Mouse (Mus musculus): Measurements from ENCODE around the gene Lix1. TPM values are rescaled to one million over a fixed set of nuclear protein-coding genes. Genes with fewer than 3 reads are reported as not detected.
A peak's percentile ranks its signal among the peaks of the same experiment; 100 is the strongest.

Lix1 gene
- total RNA-seq, 2 experiments from 2014 or later = 15.2 to 16.0 TPM

DNA sequence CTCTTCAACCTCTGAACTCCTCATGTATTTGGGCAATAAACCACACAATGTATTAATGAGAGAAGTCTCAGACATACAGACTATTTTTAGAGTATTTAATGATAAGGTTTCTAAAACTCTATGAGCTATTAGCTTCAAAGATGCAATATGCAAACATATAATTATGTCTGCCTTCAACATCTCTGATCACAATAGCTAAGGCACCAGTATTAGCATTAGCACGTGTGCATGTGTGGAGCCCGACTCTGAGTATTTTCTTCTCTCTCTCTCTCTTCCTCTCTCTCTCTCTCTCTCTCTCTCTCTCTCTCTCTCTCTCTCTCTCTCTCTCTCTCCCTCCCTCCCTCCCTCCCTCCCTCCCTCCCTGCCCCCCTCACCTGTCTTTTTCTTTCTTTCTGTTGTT is 9.0 kb downstream of the Lix1 start:
- DNase-seq (ENCODE audit: low spot score in 2 of 2) = no peak

DNA sequence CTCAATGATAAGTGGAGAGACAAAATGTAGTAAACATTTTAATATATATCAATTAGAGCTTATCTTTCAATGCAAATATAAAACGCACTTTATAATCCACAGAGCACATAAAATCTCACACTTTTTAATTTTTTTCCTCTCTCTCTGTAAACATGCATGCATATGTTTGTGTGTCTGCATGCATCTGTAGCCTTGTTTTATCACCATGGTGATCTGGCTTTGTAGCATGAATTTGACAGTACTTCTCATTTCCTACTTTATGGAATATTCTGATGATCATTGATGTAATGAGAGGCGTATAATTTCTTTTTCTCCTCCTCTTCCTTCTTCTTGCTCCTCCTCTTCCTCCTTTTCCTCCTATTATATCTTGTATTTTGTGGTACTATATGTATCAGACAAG is 9.7 kb downstream of the Lix1 start:
- no peak for DNase-seq (ENCODE audit: low spot score in 2 of 2)

DNA sequence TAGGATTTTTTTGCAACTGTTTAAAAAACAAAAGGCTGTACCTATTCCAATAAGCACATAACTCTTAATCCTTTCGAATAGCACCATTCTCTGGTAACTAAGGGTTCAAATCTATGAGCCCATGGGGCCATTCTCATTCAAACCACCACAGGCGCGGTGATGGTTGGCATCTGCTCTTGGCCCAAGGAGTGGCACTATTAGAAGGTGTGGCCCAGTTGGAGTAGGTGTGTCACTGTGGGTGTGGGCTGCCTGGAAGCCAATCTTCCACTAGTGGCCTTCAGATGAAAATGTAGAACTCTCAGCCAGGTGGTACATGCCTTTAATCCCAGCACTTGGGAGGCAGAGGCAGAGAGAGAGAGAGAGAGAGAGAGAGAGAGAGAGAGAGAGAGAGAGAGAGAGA is 11.7 kb downstream of the Lix1 start:
- DNase-seq (ENCODE audit: low spot score in 2 of 2) = no peak

DNA sequence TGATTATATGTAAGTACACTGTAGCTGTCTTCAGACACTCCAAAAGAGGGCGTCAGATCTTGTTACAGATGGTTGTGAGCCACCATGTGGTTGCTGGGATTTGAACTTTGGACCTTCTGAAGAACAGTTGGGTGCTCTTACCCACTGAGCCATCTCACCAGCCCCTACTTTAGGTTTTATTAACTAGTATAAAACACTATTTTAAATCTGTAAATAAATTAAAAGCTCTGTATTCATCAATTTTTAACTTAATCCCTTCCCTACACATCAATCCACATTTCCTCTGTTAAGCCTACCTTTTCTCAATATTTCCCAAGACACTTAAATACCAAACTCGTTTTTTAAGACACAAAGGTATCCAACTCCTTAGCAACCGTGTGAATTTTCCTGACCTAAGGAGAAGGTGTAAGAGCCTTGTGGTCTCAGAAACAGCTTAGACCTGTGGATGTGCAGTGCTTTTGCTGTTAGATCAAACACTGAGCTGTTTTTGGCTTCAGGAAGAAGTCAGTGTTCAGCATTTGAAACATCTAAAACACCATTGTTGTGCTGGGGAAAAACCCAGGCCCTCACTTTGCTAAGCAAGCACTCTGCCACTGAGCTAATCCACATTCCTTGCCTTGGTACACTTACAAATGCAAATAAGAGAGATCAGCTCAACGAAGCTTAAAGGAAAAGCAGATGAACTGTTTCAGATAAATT is 22.3 kb downstream of the Lix1 start:
- no peak for DNase-seq (ENCODE audit: low spot score in 2 of 2)

- no peak for DNase-seq (ENCODE audit: low spot score in 2 of 2)
Observed at GRCm38 (mm10) chr17:17425308-17425813, 22.9 kb downstream of the Lix1 start.

GRCm38 (mm10) chr17:17425906-17426305 is 23.4 kb downstream of the Lix1 start:
- DNase-seq (ENCODE audit: low spot score in 2 of 2) = no peak

DNA sequence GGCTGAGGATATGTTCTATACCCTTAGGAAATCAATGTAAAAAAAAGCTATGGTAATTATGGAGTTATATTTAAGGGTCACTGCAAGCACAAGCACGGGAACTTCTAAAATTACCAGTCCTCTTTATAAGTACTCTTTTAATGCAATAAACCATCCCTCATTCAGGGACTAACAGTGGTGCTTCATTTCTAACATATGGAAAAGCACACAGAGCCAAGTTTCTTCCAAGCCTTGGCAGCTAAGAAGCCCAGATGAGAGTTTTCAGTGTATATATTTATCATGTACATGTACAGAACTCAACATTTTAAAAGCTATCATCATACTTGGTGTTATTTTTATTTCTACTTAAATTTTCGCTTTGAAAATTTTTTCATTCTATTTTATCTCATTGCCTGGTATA is 26.4 kb downstream of the Lix1 start:
- DNase-seq (ENCODE audit: low spot score in 2 of 2) = no peak

DNA sequence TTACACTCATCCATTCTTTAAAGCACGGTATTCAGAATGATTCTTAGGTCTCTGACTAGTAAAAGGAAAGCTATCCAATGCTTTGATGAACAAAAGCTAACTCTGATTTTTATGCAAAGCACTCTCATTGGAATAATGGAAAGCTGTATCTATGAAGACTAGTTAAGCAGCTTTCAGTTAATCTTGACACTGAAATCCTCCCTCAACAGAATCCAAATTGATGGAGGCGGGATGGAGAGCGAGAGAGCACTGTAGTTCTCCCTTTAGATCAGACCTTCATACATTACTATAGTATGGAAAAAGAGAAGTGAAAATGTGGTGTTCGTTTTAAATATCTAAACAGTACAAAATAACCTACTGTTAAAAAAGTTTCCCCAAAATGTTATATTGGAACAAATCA is 31.2 kb downstream of the Lix1 start:
- DNase-seq (ENCODE audit: low spot score in 2 of 2) = no peak

GRCm38 (mm10) chr17:17438576-17439191 is 36.2 kb downstream of the Lix1 start:
- DNase-seq (ENCODE audit: low spot score in 2 of 2) = no peak

GRCm38 (mm10) chr17:17441876-17442498 is 39.5 kb downstream of the Lix1 start:
- DNase-seq (ENCODE audit: low spot score in 2 of 2) = no peak

DNA sequence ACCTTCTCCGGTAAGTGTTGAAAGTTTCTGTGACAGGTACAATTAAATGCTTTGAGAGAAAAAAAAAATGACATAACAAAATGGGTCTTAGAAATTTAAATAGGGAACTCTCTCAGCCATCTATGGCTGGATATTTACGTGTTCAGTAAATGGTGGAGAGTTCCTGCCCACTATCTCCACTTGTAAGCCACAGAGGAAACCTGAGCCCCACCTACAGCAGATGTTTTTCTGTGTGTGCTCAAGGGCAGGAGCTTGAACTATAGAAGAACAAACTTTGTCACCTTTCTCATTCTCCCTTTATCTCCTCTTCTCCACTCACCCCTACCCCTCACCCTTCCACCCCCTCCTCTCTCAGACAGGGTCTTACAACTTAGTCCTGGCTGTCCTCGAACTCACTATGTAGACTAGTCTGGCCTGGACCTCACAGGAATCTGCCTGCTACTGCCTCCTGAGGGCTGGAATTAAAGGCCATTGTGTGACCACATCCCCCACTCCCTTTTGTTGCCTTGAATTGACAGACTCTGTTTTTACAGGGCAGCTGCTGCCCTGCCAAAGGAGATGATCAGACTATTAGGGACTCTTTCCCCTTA is 41.9 kb downstream of the Lix1 start:
- DNase-seq (ENCODE audit: low spot score in 2 of 2) = no peak

GRCm38 (mm10) chr17:17446683-17447082 is 44.2 kb downstream of the Lix1 start:
- DNase-seq (ENCODE audit: low spot score in 2 of 2) = no peak

DNA sequence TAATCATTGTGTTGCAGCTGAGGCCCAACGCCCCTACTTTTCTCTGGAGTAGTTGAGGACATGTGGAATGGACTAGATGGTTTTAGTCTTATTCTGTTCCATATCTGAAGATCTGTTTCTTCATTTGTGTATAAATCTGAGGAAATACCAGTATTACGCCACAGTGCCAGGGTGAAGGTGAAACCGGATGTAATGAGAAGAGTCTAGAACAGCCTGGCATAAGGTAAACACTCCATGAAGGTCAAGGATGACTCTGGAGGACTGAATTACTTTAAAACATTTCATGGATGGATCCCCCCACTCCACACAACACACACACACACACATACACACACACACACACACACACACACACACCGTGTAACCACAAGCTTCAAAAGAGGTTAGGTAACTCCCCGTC is 45.3 kb downstream of the Lix1 start:
- DNase-seq (ENCODE audit: low spot score in 2 of 2) = no peak

DNA sequence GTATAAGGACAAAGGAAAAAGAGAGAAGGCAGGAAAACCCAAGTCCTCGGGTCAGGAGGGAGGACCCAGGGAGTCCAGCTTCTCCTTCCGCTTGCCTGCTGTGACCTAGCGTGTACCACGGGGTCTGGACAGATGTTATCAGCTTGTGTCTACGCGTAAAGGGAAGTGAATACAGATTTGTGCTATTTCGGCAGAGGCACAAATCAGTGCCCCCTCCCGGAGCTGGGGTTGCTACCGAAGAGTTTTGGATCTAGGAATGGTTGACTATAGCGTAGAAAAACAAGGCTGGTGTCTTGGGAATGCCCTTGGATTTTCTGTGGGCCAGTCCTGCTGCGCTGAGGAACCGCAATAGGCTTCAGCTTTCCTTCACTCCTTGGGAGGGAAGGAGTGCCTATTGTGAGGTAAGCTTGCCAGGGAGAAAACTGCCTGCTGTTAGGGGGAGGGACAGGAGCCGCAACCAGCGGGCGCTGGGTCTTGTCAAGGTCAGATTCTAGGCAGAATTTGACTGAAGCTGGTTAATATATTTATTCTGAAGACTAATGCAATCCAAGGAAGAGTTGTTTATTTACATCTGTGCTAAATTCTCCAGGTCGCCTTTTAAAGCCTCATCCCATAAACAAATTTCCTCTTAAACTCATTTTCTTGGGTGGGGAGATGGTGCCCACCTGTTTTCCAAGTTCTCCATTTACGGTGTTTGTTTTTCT is 46.4 kb downstream of the Lix1 start:
- DNase-seq (ENCODE audit: low spot score in 2 of 2) = peak; percentile 7 to 15

DNA sequence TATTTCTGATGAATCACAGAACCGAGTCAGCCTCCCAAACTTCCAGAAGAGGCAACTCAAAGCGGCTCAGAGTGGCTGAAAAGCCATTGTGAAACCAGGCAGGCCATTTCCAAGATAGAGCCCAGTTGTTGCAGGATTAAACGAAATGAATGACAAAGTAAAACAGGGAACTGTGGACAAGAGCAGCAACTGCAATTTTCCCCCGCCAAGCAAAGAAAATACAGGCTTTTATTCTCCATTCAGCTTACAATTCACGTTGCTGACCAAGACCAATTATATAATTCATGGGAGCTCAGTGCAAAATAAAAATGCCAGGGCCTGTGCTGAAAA is 46.9 kb downstream of the Lix1 start:
- DNase-seq (ENCODE audit: low spot score in 2 of 2) = no peak

GRCm38 (mm10) chr17:17451102-17451501 is 48.6 kb downstream of the Lix1 start:
- no peak for DNase-seq (ENCODE audit: low spot score in 2 of 2)

GRCm38 (mm10) chr17:17452617-17453016 is 50.1 kb downstream of the Lix1 start:
- DNase-seq (ENCODE audit: low spot score in 2 of 2) = no peak

DNA sequence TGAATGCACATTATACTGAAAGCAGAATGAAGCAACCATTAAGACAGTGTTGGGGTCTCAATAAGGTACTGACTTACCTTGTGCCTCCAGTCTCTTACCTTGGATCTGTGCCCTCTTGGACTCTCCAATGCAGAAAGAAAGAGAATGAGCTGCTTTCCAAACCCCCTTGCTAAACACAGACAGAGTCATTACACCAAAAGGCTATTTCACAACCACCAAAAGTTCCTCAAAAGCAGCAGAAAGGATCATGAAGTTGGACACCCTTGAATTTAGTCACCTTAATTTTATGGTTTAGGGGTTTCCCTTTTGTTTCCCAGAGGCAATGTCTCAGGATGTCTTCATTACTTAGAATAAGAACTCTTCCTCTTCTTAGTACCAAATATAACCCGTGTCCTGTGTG is 52.1 kb downstream of the Lix1 start:
- DNase-seq (ENCODE audit: low spot score in 2 of 2) = no peak

- DNase-seq (ENCODE audit: low spot score in 2 of 2) = no peak
Observed at GRCm38 (mm10) chr17:17485789-17486188, 83.3 kb downstream of the Lix1 start.

- no peak for DNase-seq (ENCODE audit: low spot score in 2 of 2)
Observed at GRCm38 (mm10) chr17:17490820-17491621, 88.5 kb downstream of the Lix1 start.

GRCm38 (mm10) chr17:17491622-17492001 is 89.1 kb downstream of the Lix1 start:
- DNase-seq (ENCODE audit: low spot score in 2 of 2) = no peak
